Mouse (Mus musculus) adrenal gland, adult 18-20 months (tissue): ENCODE results near the gene Dkc1. TPM values are rescaled to one million over a fixed set of nuclear protein-coding genes. Genes with fewer than 3 reads are reported as not detected.
A peak's percentile ranks its signal among the peaks of the same experiment; 100 is the strongest.

Experiments
- DNase-seq, 2 experiments: peaks; one replicate each; pipeline ENCODE4 v3.0.0; 2021 to 2022; ENCODE audit warnings: low spot score in 2 of 2
- total RNA-seq, 2 experiments: library from RNA; stranded (reverse); gene quantifications; 1 replicate in 1 of 2; 2 replicates in 1 of 2; pipeline ENCODE4 v1.2.3; 2021

Dkc1 gene
- total RNA-seq, 2 experiments from 2014 or later = 35.5 to 35.9 TPM

- no peak for DNase-seq
Observed at GRCm38 (mm10) chrX:75137729-75138128, 42.1 kb downstream of the Dkc1 start.

- no peak for DNase-seq
Observed at GRCm38 (mm10) chrX:75138182-75138581, 42.5 kb downstream of the Dkc1 start.

- DNase-seq = peak; percentile 22 to 29
Observed at GRCm38 (mm10) chrX:75143124-75143555, 47.5 kb downstream of the Dkc1 start.

- no peak for DNase-seq
Observed at GRCm38 (mm10) chrX:75148414-75148813, 52.8 kb downstream of the Dkc1 start.

- DNase-seq = no peak
Observed at GRCm38 (mm10) chrX:75150304-75150703, 54.6 kb downstream of the Dkc1 start.

DNA sequence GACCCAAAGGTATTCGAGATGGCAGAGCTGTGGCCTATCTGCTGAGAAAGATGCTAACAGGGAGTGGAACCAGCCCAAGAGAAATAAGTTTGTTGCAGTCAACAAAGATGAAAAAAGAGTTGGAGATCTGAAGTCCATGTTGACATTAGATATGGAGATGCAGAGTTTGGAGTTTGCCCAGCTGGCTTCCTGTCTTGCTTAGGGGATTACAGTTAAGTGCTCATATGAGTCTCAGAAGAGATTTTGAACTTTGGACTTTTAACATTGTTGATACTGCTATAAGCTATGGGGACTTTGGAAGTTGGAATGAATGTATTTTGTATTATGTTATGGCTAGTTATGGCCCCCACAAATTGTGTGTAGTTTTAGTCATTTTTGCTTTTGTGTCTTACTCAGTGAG, 56.6 kb downstream of the Dkc1 start:
- DNase-seq = no peak

GRCm38 (mm10) chrX:75155576-75156243, 60.1 kb downstream of the Dkc1 start:
- peak; percentile 17 to 46 for DNase-seq

Other genes with a start within 250 kb of the Dkc1 start
- 1 to 10 TPM; 1.3 to 1.6 TPM for gene Gab3, start 10.4 kb upstream of the Dkc1 start, total RNA-seq
- 10 to 100 TPM; 44.0 to 45.3 TPM for gene Mpp1, start 35.2 kb downstream of the Dkc1 start, total RNA-seq
- gene Smim9, start 67.9 kb downstream of the Dkc1 start, total RNA-seq = not detected